Mouse (Mus musculus) olfactory bulb, adult 2 months (tissue): ENCODE results near the gene Ubp1.

Experiments used
- CTCF ChIP-seq: fragments of 200-500 bp; IDR thresholded peaks from 2 replicates; pipeline ENCODE4 v1.5.1; 2012; ENCODE audit warnings: low read depth, mild to moderate bottlenecking, low read length, moderate library complexity; ENCODE audit not compliant: insufficient read depth
- POLR2A ChIP-seq: fragments of 200-500 bp; IDR thresholded peaks from 2 replicates; pipeline ENCODE4 v1.6.1; 2012; ENCODE audit warnings: mild to moderate bottlenecking, low read depth, low read length, moderate library complexity; ENCODE audit not compliant: insufficient read depth

GRCm38 (mm10) chr9:113982883-113983670 is 52.3 kb downstream of the Ubp1 start:
- TF ChIP-seq CTCF (no peak), POLR2A (no peak)
